Mouse (Mus musculus) gastrocnemius, postnatal 14 days (tissue): ENCODE data around the gene Gsta1. TPM values are rescaled to one million over a fixed set of nuclear protein-coding genes. Genes with fewer than 3 reads are reported as not detected.
"Not testable (repeated sequence)": the region's sequence is repeated elsewhere in the genome, so short reads cannot be mapped to it uniquely, and the experiment has no call there.

ENCODE experiments used
- DNase-seq: peaks from one replicate; pipeline ENCODE4 v3.0.0; 2021; ENCODE audit warnings: mixed read lengths
- intact Hi-C: fragments of 180-260 bp; cut with DNase I; formaldehyde crosslinking; loops from one replicate; pipeline ENCODE4 v1.15.1; 2025; ENCODE audit warnings: low total_unique reads
- total RNA-seq, 2 experiments: library from RNA; stranded (reverse); gene quantifications; 2 replicates each; pipeline ENCODE4 v1.2.3; 2021

Gsta1 gene
- total RNA-seq, 2 experiments from 2014 or later: not detected

- DNase-seq: no peak
- intact Hi-C loops: no loop called here
These were observed 5.2 kb upstream of the Gsta1 start for GRCm38 (mm10) chr9:78225304-78225703.

- intact Hi-C loops: no loop called here
- DNase-seq: no peak
These were observed 2.3 kb upstream of the Gsta1 start for GRCm38 (mm10) chr9:78228122-78228521.

GRCm38 (mm10) chr9:78229658-78230057 lies 798 bp upstream of the Gsta1 start:
- intact Hi-C loops, DNase-seq: not testable (repeated sequence)

GRCm38 (mm10) chr9:78233121-78233695 lies 2.8 kb downstream of the Gsta1 start:
- intact Hi-C loops, DNase-seq: not testable (repeated sequence)

GRCm38 (mm10) chr9:78255683-78256470 lies 25.4 kb downstream of the Gsta1 start:
- intact Hi-C loops, DNase-seq: not testable (repeated sequence)

- intact Hi-C loops, DNase-seq: not testable (repeated sequence)
These were observed 26.5 kb downstream of the Gsta1 start, which contains the start of gene Gm3776 for GRCm38 (mm10) chr9:78256914-78257313. TSS of gene Gm3776 (plus strand) at chr9:78257129.

- DNase-seq, intact Hi-C loops: not testable (repeated sequence)
These were observed 29.2 kb downstream of the Gsta1 start for GRCm38 (mm10) chr9:78259688-78260087.

GRCm38 (mm10) chr9:78270945-78271344 lies 40.5 kb downstream of the Gsta1 start:
- intact Hi-C loops, DNase-seq: not testable (repeated sequence)

GRCm38 (mm10) chr9:78282002-78282711 lies 51.7 kb downstream of the Gsta1 start:
- intact Hi-C loops, DNase-seq: not testable (repeated sequence)

GRCm38 (mm10) chr9:78289063-78289462 lies 58.6 kb downstream of the Gsta1 start:
- intact Hi-C loops, DNase-seq: not testable (repeated sequence)

GRCm38 (mm10) chr9:78289723-78290122 lies 59.3 kb downstream of the Gsta1 start, which contains the start of gene Gm10639:
TSS of gene Gm10639 (plus strand) at chr9:78289923.
- intact Hi-C loops, DNase-seq: not testable (repeated sequence)

Other genes with a start within 250 kb of the Gsta1 start
- not detected for gene Gcm1, start 178.7 kb upstream of the Gsta1 start, total RNA-seq
- gene Fbxo9, start 121.6 kb upstream of the Gsta1 start, total RNA-seq: 10 to 100 TPM; 60.8 to 68.0 TPM
- gene Ick, start 121.5 kb upstream of the Gsta1 start, total RNA-seq: 10 to 100 TPM; 11.1 to 13.2 TPM
- 10 to 100 TPM; 10.9 to 12.1 TPM for gene Gsta4, start 47.9 kb upstream of the Gsta1 start, total RNA-seq
- not detected for gene Gm3776, start 26.5 kb downstream of the Gsta1 start, total RNA-seq
- gene Gm10639, start 59.3 kb downstream of the Gsta1 start, total RNA-seq: not detected
- not detected for gene Omt2a, start 84.1 kb downstream of the Gsta1 start, total RNA-seq
- not detected for gene Omt2b, start 96.9 kb downstream of the Gsta1 start, total RNA-seq
- gene Gsta2, start 125.1 kb downstream of the Gsta1 start, total RNA-seq: not detected
- gene Dppa5a, start 137.5 kb downstream of the Gsta1 start, total RNA-seq: not detected
- gene Ooep, start 148.1 kb downstream of the Gsta1 start, total RNA-seq: under 1 TPM in 1 of 2 experiments, not detected in 1; 0.11 TPM
- not detected for gene Ddx43, start 165.1 kb downstream of the Gsta1 start, total RNA-seq
- under 1 TPM; 0.29 to 0.31 TPM for gene Cgas, start 212.6 kb downstream of the Gsta1 start, total RNA-seq
- 10 to 100 TPM; 14.4 to 17.3 TPM for gene Mto1, start 217.6 kb downstream of the Gsta1 start, total RNA-seq
- not detected for gene Gm17324, start 218.1 kb downstream of the Gsta1 start, total RNA-seq